Mouse (Mus musculus): ENCODE measurements at regions not wholly inside any gene's neighbourhood (a gene's known extent, or its start where the extent isn't known, plus 50 kb on each side); places are given as distances from the start of the nearest gene placed in this dataset.

- TF ChIP-seq POLR2A (IDR thresholded peaks at IDR 0.05; ENCODE audit: low read depth, low read length) (no peak), CTCF (IDR thresholded peaks at IDR 0.05; ENCODE audit: borderline replicate concordance, insufficient read depth, low read length) (no peak)
Observed at GRCm38 (mm10) chr13:97337954-97338353, 97.0 kb downstream of the Enc1 start.
